Mouse (Mus musculus): ENCODE measurements around the gene Cpne7.

DNA sequence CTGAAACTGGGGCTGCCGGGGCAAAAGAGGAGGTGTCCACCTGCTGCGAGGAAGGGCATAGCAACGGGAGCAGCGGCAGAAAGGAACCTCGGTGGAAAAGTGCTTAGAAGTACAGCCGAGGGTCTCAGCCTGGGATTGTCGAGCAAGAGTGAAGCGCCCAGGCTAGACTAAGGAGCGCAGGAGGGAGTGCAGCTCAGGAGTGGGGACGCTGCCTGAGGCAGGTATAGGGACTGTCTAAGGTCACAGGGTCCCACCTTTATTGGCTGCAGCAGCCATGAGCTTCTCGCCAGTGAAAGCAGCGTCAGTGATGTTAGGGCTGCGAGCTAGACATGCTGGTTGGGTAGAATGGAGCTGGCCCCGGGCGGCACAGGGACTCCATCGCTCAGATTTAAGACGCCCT is 570 bp downstream of the Cpne7 start:
- TF ChIP-seq CTCF (IDR thresholded peaks at IDR 0.05; ENCODE audit: low read depth, low read length) = no peak
- no peak for TF ChIP-seq POLR2A (IDR thresholded peaks at IDR 0.05; ENCODE audit: borderline replicate concordance, low read depth, low read length)
